Mouse (Mus musculus) liver, postnatal 0 days (tissue): ENCODE data around the gene Mgat4b. TPM values are rescaled to one million over a fixed set of nuclear protein-coding genes. Genes with fewer than 3 reads are reported as not detected.
A peak's percentile ranks its signal among the peaks of the same experiment; 100 is the strongest.

Experiments
- ATAC-seq: fragments of 200-750 bp; cut with Nextera tagmentation; 2 replicates; pipeline ENCODE4 v1.8.0; 2017; ENCODE audit warnings: mild to moderate bottlenecking, moderate library complexity
- DNase-seq: peaks from one replicate; pipeline ENCODE4 v3.0.0-alpha.2; 2016
- H3K27ac ChIP-seq: fragments of 300-500 bp; sonication (generic); 2 replicates; pipeline ENCODE4 v1.5.1; 2014; ENCODE audit warnings: antibody characterized with exemption, moderate library complexity, mild to moderate bottlenecking, low read depth
- H3K27me3 ChIP-seq: fragments of 300-500 bp; sonication (generic); 2 replicates; pipeline ENCODE4 v1.6.1; 2014; ENCODE audit warnings: low read length, control low read depth, mixed read lengths; ENCODE audit not compliant: insufficient read depth
- H3K36me3 ChIP-seq: fragments of 300-500 bp; sonication (generic); replicated peaks from 2 replicates; pipeline ENCODE4 v1.6.1; 2014; ENCODE audit warnings: mild to moderate bottlenecking, control low read depth, low read length, moderate library complexity, mixed read lengths; ENCODE audit not compliant: insufficient read depth
- H3K4me1 ChIP-seq: fragments of 300-500 bp; sonication (generic); 2 replicates; pipeline ENCODE4 v1.6.1; 2014; ENCODE audit warnings: antibody characterized with exemption, mild to moderate bottlenecking, control low read depth; ENCODE audit not compliant: insufficient read depth
- H3K4me2 ChIP-seq: fragments of 300-500 bp; sonication (generic); 2 replicates; pipeline ENCODE4 v1.6.1; 2014; ENCODE audit warnings: low read depth, mild to moderate bottlenecking, low read length, moderate library complexity, mixed read lengths
- H3K4me3 ChIP-seq: fragments of 300-500 bp; sonication (generic); 2 replicates; pipeline ENCODE4 v1.5.1; 2014; ENCODE audit warnings: low read depth, low read length
- H3K9ac ChIP-seq: fragments of 300-500 bp; sonication (generic); replicated peaks from 2 replicates; pipeline ENCODE4 v1.6.1; 2014; ENCODE audit warnings: mild to moderate bottlenecking, moderate library complexity
- H3K9me3 ChIP-seq: fragments of 300-500 bp; sonication (generic); 2 replicates; pipeline ENCODE4 v1.6.1; 2016; ENCODE audit warnings: mild to moderate bottlenecking, control low read depth, low read length, mixed read lengths
- CTCF ChIP-seq: sonication (generic); IDR thresholded peaks from 2 replicates; pipeline ENCODE4 v1.5.1; 2016; ENCODE audit warnings: antibody characterized with exemption, low read depth
- EP300 ChIP-seq: IDR thresholded peaks from 2 replicates; pipeline ENCODE4 v1.6.1; 2016; ENCODE audit warnings: antibody characterized with exemption, low read depth, mild to moderate bottlenecking
- WGBS: fragments of 180-500 bp; shearing (Covaris S2); extraction: QIAGEN DNeasy Blood & Tissue Kit; methylation state at CpG from one replicate; pipeline ENCODE4 v1.1.7; 2014; ENCODE audit not compliant: insufficient replicate concordance; 5-methylcytosine and 5-hydroxymethylcytosine counted together
- polyA plus RNA-seq: library from polyadenylated mRNA; unstranded; fragments of >200 nt; fragmentation: Nextera tagmentation; extraction: Ambion mirVana; gene quantifications from 2 replicates; pipeline ENCODE4 v1.2.1, GENCODE M21; 2015

Gene Mgat4b
- polyA plus RNA-seq, 1 experiment from 2014 or later, result 17.2 TPM

DNA sequence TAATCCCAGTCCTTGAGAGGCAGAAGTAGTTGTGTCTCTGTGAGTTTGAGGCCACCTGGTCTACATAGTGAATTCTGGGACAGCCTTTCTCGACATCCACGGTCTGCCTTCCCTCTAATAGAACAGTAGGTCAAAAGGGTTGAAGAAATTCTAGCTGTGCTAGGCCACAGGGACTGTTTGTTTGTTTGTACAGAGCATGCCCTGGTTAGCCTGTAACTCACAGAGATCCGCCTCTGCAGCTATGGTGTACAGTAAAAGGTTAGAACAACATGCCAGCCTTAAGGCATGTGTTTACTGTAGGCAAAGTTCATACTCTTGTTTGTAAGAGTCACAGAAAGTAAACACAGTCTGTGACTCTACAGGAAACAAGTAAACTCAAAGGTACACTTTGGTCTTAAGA is 25.9 kb upstream of the Mgat4b start:
- H3K27me3 ChIP-seq, result no peaks in the 10 kb centered on the region
- no peaks in the 10 kb centered on the region for H3K9me3 ChIP-seq
- DNase-seq (no peak), ATAC-seq (peak; percentile 74)
- WGBS, result 64% methylated on average over 3 of the region's 3 CpGs
- no peak overlapping the region for H3K4me3 ChIP-seq
- H3K4me2 ChIP-seq, result no peak overlapping the region
- no peak overlapping the region for H3K9ac ChIP-seq
- no peak for TF ChIP-seq EP300
- no peak for TF ChIP-seq CTCF
- peak overlapping the region; percentile 59 for H3K27ac ChIP-seq
- no peaks in the 10 kb centered on the region for H3K36me3 ChIP-seq
- H3K4me1 ChIP-seq, result peaks cover 27% of the 10 kb centered on the region

DNA sequence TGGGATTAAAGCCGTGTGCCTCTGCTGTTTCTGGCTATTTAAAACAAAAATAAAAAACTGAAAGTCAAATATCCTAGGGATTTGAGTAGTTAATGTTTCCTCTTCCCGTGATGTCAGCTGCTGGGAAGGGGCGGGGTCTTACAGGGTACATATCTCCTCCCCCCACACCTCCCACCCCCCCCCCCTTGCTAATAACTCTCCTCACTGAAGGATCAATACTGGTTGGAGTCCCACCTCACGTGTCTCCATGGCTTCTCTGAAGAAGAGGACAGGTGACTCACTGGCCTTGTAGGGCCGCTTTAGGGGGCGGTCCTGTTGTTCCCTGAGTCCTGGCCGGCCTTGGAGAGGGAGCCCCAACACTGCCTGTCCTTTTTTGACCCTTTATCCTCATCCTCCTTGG is 22.0 kb upstream of the Mgat4b start:
- H3K4me3 ChIP-seq, result no peak overlapping the region
- H3K4me1 ChIP-seq, result peaks cover 17% of the 10 kb centered on the region
- H3K9me3 ChIP-seq, result no peaks in the 10 kb centered on the region
- ATAC-seq, result peak; percentile 67
- TF ChIP-seq CTCF, result no peak
- no peak for TF ChIP-seq EP300
- H3K9ac ChIP-seq, result no peak overlapping the region
- DNase-seq, result peak; percentile 58
- peak overlapping the region; percentile 45 for H3K4me2 ChIP-seq
- H3K36me3 ChIP-seq, result no peaks in the 10 kb centered on the region
- no peaks in the 10 kb centered on the region for H3K27me3 ChIP-seq
- 59% methylated on average over 7 of the region's 7 CpGs for WGBS
- H3K27ac ChIP-seq, result peak overlapping the region; percentile 61; the same call in 1 of the 2 replicates

DNA sequence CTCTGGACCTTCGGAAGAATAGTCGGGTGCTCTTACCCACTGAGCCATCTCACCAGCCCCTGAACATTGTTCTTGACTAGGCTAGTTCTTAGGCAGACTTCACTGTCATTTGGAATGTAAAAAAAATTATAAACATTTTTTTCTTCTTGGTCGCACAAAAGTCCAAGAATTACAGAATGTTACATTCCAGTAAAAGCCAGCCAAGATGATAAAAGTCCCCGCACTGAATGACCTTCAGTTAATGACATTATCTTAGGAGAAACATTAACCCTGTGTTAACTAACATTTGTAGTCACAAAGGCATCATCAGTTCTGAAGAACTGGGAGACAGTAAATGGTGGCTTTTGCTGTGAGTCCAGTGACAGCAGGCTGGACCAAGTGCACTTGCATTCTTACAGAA is 20.3 kb upstream of the Mgat4b start:
- H3K9ac ChIP-seq, result no peak overlapping the region
- no peaks in the 10 kb centered on the region for H3K27me3 ChIP-seq
- WGBS, result 74% methylated on average over 4 of the region's 4 CpGs
- no peak for TF ChIP-seq CTCF
- no peak for TF ChIP-seq EP300
- no peak overlapping the region for H3K4me3 ChIP-seq
- H3K4me1 ChIP-seq, result peaks cover 15% of the 10 kb centered on the region
- no peaks in the 10 kb centered on the region for H3K9me3 ChIP-seq
- DNase-seq, result no peak
- H3K36me3 ChIP-seq, result no peaks in the 10 kb centered on the region
- H3K4me2 ChIP-seq, result no peak overlapping the region
- no peak overlapping the region for H3K27ac ChIP-seq
- no peak for ATAC-seq

DNA sequence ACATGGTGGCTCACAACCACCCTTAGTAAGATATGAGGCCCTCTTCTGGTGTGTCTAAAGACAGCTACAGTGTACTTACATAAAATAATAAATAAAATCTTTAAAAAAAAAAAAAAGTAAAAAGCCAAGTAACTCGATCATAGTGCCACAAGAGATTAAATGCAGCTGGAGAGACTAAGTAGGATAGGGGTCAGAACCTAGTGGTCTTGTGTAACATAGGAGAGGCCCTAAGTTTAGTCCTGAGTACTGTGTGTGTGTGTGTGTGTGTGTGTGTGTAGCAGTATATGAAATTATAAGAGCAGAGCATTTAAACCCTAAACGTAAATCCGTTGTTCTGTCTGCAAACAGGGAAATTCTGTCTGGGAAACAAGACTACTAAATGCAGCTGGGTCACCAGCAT is 18.4 kb upstream of the Mgat4b start:
- ATAC-seq (no peak), DNase-seq (no peak)
- H3K36me3 ChIP-seq, result no peaks in the 10 kb centered on the region
- no peaks in the 10 kb centered on the region for H3K9me3 ChIP-seq
- peaks cover 15% of the 10 kb centered on the region for H3K4me1 ChIP-seq
- TF ChIP-seq CTCF (no peak), EP300 (no peak)
- WGBS, result 76% methylated on average over 3 of the region's 3 CpGs
- H3K27ac ChIP-seq, result no peak overlapping the region
- no peak overlapping the region for H3K4me2 ChIP-seq
- no peak overlapping the region for H3K9ac ChIP-seq
- no peaks in the 10 kb centered on the region for H3K27me3 ChIP-seq
- H3K4me3 ChIP-seq, result no peak overlapping the region

DNA sequence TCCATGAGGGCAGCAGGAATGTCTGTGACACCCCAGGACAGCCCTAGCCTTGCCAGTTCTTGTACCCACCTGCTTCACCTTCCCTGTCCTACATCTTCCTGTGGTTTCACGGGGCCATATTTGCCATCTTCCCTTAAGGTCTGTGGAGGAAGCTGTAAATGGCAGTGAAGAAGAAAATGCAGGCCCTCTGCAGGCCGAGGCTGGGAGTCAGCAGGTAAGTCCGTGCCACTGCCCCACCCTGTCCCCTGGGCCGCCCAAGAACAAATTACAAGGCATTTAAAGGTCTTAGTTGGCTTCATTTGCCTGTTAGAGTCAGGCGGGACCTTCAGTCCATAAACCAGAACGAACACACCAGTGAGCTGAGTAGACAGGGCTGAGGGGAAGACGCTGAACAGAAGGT is 16.6 kb upstream of the Mgat4b start:
- H3K4me3 ChIP-seq, result no peak overlapping the region
- no peak overlapping the region for H3K27ac ChIP-seq
- DNase-seq, result no peak
- peaks cover 16% of the 10 kb centered on the region; the same call in 1 of the 2 replicates for H3K4me1 ChIP-seq
- no peak for TF ChIP-seq EP300
- 0 out of 2 replicates have a peak, but pooled peaks have one; percentile 1 for TF ChIP-seq CTCF
- H3K4me2 ChIP-seq, result no peak overlapping the region
- H3K9me3 ChIP-seq, result no peaks in the 10 kb centered on the region
- peaks cover 9% of the 10 kb centered on the region for H3K36me3 ChIP-seq
- 76% methylated on average over 7 of the region's 7 CpGs for WGBS
- no peaks in the 10 kb centered on the region for H3K27me3 ChIP-seq
- H3K9ac ChIP-seq, result no peak overlapping the region
- ATAC-seq, result no peak

DNA sequence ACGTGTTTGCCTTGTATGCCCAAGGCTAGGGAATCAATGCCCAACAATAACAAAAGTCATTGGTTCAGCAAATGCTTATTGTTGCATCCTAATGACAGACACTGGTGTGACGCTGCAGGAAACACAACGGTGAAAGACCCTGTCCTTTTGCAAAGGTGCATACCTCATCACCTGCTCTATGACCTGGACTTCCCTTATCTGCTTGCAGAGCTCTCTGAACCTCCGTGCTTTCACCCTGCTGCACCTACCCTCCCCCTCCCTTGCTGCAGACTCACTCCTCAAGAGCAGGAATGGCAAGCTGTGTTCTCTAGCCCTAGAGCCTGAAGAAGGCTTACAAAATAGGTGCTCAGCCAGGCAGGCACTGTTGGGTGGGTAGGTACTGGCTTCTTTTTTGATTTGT is 15.9 kb upstream of the Mgat4b start:
- Histone ChIP-seq H3K27ac (no peak overlapping the region), H3K27me3 (no peaks in the 10 kb centered on the region), H3K9ac (no peak overlapping the region), H3K36me3 (peaks cover 17% of the 10 kb centered on the region), H3K4me2 (no peak overlapping the region), H3K4me3 (no peak overlapping the region), H3K4me1 (peaks cover 14% of the 10 kb centered on the region; the same call in 1 of the 2 replicates), H3K9me3 (no peaks in the 10 kb centered on the region)
- TF ChIP-seq CTCF, result no peak
- TF ChIP-seq EP300, result no peak
- DNase-seq (no peak), ATAC-seq (0 out of 2 replicates have a peak, but pooled peaks have one; percentile 9)
- 55% methylated on average over 4 of the region's 4 CpGs for WGBS

DNA sequence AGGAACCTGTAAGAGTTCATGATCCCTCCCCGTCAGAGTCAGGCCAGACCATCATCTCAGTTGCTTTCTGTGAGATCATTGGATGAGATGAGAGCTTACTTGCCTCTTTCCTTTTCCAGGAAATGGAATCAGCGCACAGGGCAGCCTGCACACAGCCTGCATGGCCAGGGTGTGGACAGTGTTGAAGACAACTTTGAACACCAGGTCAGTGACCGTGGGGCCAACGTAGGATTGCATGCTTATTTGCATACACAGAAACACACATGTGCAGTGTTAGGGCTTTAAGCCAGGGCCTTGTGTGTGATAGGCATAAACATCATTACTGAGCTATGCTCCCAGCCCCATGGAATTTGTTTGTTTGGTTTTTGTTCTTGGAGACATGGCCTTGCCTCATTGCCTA is 13.2 kb upstream of the Mgat4b start:
- Histone ChIP-seq H3K36me3 (peaks cover 44% of the 10 kb centered on the region), H3K4me3 (no peak overlapping the region), H3K27me3 (no peaks in the 10 kb centered on the region), H3K27ac (peak overlapping the region; percentile 66), H3K4me2 (no peak overlapping the region), H3K4me1 (peaks cover 21% of the 10 kb centered on the region; the same call in 1 of the 2 replicates), H3K9me3 (no peaks in the 10 kb centered on the region), H3K9ac (no peak overlapping the region)
- ATAC-seq (peak; percentile 80), DNase-seq (peak; percentile 73)
- 66% methylated on average over 4 of the region's 4 CpGs for WGBS
- TF ChIP-seq EP300, result no peak
- TF ChIP-seq CTCF, result no peak
